Comparison of ENCODE assay signal across 12 mouse cellular contexts in genomic region chr7:67442284-67442683, GRCm38 (mm10).
DNase-seq lines count a peak whose midpoint lies in the region; ATAC-seq and TF ChIP-seq lines count a peak whose summit lies in the region.
"Had no signal": no experiment of that assay in that cellular context is flagged by ENCODE, and none has a peak within 500 bp of the region (broad histone marks: within the 10 kb centered on the region; RNA-seq: fewer than 3 reads in every experiment).

No protein-coding gene starts in this region.

- no peak for TF ChIP-seq EP300 in liver, postnatal 0 days (IDR thresholded peaks at IDR 0.05; ENCODE audit: low read depth)
- TF ChIP-seq EP300 in stomach, postnatal 0 days (optimal IDR thresholded peaks at IDR 0.05) = no peak

- H3K9ac ChIP-seq in liver, adult 2 months (ENCODE audit: low read depth, low read length) = no peak overlapping the region
- no peak overlapping the region for H3K9ac ChIP-seq in liver, postnatal 0 days (replicated peaks)
- no peak overlapping the region for H3K9ac ChIP-seq in limb, embryonic 15.5 days
- no peak overlapping the region for H3K9ac ChIP-seq in stomach, postnatal 0 days (ENCODE audit: low read length)
- H3K9ac ChIP-seq: forebrain, embryonic 12.5 days had no signal

- no peak overlapping the region for H3K4me2 ChIP-seq in liver, postnatal 0 days (ENCODE audit: low read depth, low read length)
- no peak overlapping the region for H3K4me2 ChIP-seq in limb, embryonic 15.5 days
- no peak overlapping the region for H3K4me2 ChIP-seq in stomach, postnatal 0 days (replicated peaks; ENCODE audit: low read depth)
- H3K4me2 ChIP-seq: forebrain, embryonic 12.5 days had no signal

- no peak for ATAC-seq in liver, postnatal 0 days
- ATAC-seq in common myeloid progenitor, adult 5-6 weeks (replicated peaks; ENCODE audit: low read depth, poor library complexity, severe bottlenecking) = 0 out of 2 replicates have a peak, but pooled peaks have one; percentile 12
- ATAC-seq in limb, embryonic 15.5 days (ENCODE audit: insufficient number of reproducible peaks, low FRiP score, low TSS enrichment, low read depth) = no peak
- no peak for ATAC-seq in stomach, postnatal 0 days (ENCODE audit: low FRiP score, low TSS enrichment)

- no peak for TF ChIP-seq POLR2A in liver, adult 2 months (IDR thresholded peaks at IDR 0.05; ENCODE audit: extremely low read depth, insufficient read depth, low read length)

- H3K4me1 ChIP-seq in liver, adult 2 months (ENCODE audit: control insufficient read depth, insufficient read depth, low read length) = peaks cover 8% of the 10 kb centered on the region; the same call in 1 of the 2 replicates
- peaks cover 34% of the 10 kb centered on the region for H3K4me1 ChIP-seq in liver, postnatal 0 days (ENCODE audit: insufficient read depth)
- peaks cover 48% of the 10 kb centered on the region for H3K4me1 ChIP-seq in limb, embryonic 15.5 days
- peaks cover 13% of the 10 kb centered on the region for H3K4me1 ChIP-seq in stomach, postnatal 0 days (replicated peaks; ENCODE audit: control insufficient read depth, insufficient read depth)

- peak; percentile 22 for DNase-seq in liver, adult 2 months (ENCODE audit: extremely low read depth, low read depth, low spot score)
- no peak for DNase-seq in liver, postnatal 0 days
- no peak for DNase-seq in stomach, postnatal 0 days (ENCODE audit: low spot score)
- DNase-seq in right cerebral cortex, adult 2 months (ENCODE audit: low spot score in 2 of 2) = no peak
- no peak for DNase-seq in right cerebral cortex, postnatal 36 days (ENCODE audit: low spot score in 2 of 2)
- DNase-seq: kidney, adult 2 months; liver had no signal

- H3K4me3 ChIP-seq in liver, adult 2 months (ENCODE audit: insufficient read depth, low read depth, low read length) = no peak overlapping the region
- no peak overlapping the region for H3K4me3 ChIP-seq in liver, postnatal 0 days (ENCODE audit: low read depth, low read length)
- no peak overlapping the region for H3K4me3 ChIP-seq in limb, embryonic 15.5 days
- no peak overlapping the region for H3K4me3 ChIP-seq in stomach, postnatal 0 days (ENCODE audit: low read depth, low read length)
- H3K4me3 ChIP-seq: forebrain, embryonic 12.5 days; heart, adult 2 months had no signal

- no peak overlapping the region for H3K27ac ChIP-seq in liver, adult 2 months (replicated peaks; ENCODE audit: insufficient read depth, low read depth, low read length)
- no peak overlapping the region for H3K27ac ChIP-seq in liver, postnatal 0 days (ENCODE audit: low read depth)
- peak overlapping the region; percentile 84; the same call in 1 of the 2 replicates for H3K27ac ChIP-seq in limb, embryonic 15.5 days
- peak overlapping the region; percentile 89; the same call in 1 of the 2 replicates for H3K27ac ChIP-seq in stomach, postnatal 0 days (replicated peaks)
- H3K27ac ChIP-seq: heart, adult 2 months had no signal

- H3K79me2 ChIP-seq in liver, adult 2 months (ENCODE audit: control insufficient read depth, insufficient read depth, low read length) = no peaks in the 10 kb centered on the region

- no peaks in the 10 kb centered on the region for H3K36me3 ChIP-seq in liver, adult 2 months (ENCODE audit: control insufficient read depth, insufficient read depth, low read length)
- no peaks in the 10 kb centered on the region for H3K36me3 ChIP-seq in liver, postnatal 0 days (replicated peaks; ENCODE audit: insufficient read depth, low read length)
- no peaks in the 10 kb centered on the region for H3K36me3 ChIP-seq in limb, embryonic 15.5 days
- no peaks in the 10 kb centered on the region for H3K36me3 ChIP-seq in stomach, postnatal 0 days (ENCODE audit: control insufficient read depth, insufficient read depth, low read length)
- H3K36me3 ChIP-seq: forebrain, embryonic 12.5 days had no signal

- WGBS in liver, adult 2 months = 69% methylated on average over 7 of the region's 7 CpGs
- WGBS in liver, postnatal 0 days (ENCODE audit: insufficient replicate concordance) = 42% methylated on average over 7 of the region's 7 CpGs
- WGBS in limb, embryonic 15.5 days = 34% methylated on average over 7 of the region's 7 CpGs
- WGBS in stomach, postnatal 0 days = 43% methylated on average over 7 of the region's 7 CpGs

- no peaks in the 10 kb centered on the region for H3K27me3 ChIP-seq in liver, adult 2 months (ENCODE audit: control insufficient read depth, insufficient read depth, low read length)
- no peaks in the 10 kb centered on the region for H3K27me3 ChIP-seq in liver, postnatal 0 days (ENCODE audit: insufficient read depth, low read length)
- H3K27me3 ChIP-seq in limb, embryonic 15.5 days = no peaks in the 10 kb centered on the region
- H3K27me3 ChIP-seq in stomach, postnatal 0 days (ENCODE audit: control insufficient read depth, insufficient read depth, low read length) = no peaks in the 10 kb centered on the region
- H3K27me3 ChIP-seq: CH12.LX had no signal

- no peak for TF ChIP-seq CTCF in liver, adult 2 months (IDR thresholded peaks at IDR 0.05; ENCODE audit: low read depth, low read length)
- TF ChIP-seq CTCF in liver, postnatal 0 days (IDR thresholded peaks at IDR 0.05; ENCODE audit: low read depth) = no peak
- TF ChIP-seq CTCF in stomach, postnatal 0 days (IDR thresholded peaks at IDR 0.05; ENCODE audit: low read depth) = no peak

- no peaks in the 10 kb centered on the region for H3K9me3 ChIP-seq in liver, postnatal 0 days (ENCODE audit: low read length)
- no peaks in the 10 kb centered on the region for H3K9me3 ChIP-seq in limb, embryonic 15.5 days
- no peaks in the 10 kb centered on the region for H3K9me3 ChIP-seq in stomach, postnatal 0 days (ENCODE audit: control insufficient read depth, low read length)
- H3K9me3 ChIP-seq: forebrain, embryonic 12.5 days had no signal

Comparison
In these comparisons a context has a peak if more than half of its experiments do, and no peak if none do; other contexts are left out.
1. H3K27ac ChIP-seq: peak in limb, embryonic 15.5 days (single experiment) and stomach, postnatal 0 days (single experiment); none in liver, adult 2 months (single experiment) and liver, postnatal 0 days (single experiment).